Mouse (Mus musculus): ENCODE data around the gene Rhob. TPM values are rescaled to one million over a fixed set of nuclear protein-coding genes. Genes with fewer than 3 reads are reported as not detected.

Gene Rhob
- polyA plus RNA-seq (2014; fragmentation: Illumina TruSeq; extraction: RNeasy Lipid Tissue Mini Kit (QIAGEN cat#74804); ENCODE audit: low read depth, low replicate concordance): 246 TPM

GRCm38 (mm10) chr12:8499871-8500596 is at the start of gene Rhob:
Gene Rhob (minus strand): TSS chr12:8500009.

Other genes starting within 250 kb of the Rhob start
- gene Gdf7, start 198.1 kb downstream of the Rhob start, polyA plus RNA-seq (2014; fragmentation: Illumina TruSeq; extraction: RNeasy Lipid Tissue Mini Kit (QIAGEN cat#74804); ENCODE audit: low read depth, low replicate concordance): not detected
- gene Hs1bp3, start 186.6 kb downstream of the Rhob start, polyA plus RNA-seq (2014; fragmentation: Illumina TruSeq; extraction: RNeasy Lipid Tissue Mini Kit (QIAGEN cat#74804); ENCODE audit: low read depth, low replicate concordance): 2.9 TPM
- not detected for gene Slc7a15, start 99.1 kb upstream of the Rhob start, polyA plus RNA-seq (2014; fragmentation: Illumina TruSeq; extraction: RNeasy Lipid Tissue Mini Kit (QIAGEN cat#74804); ENCODE audit: low read depth, low replicate concordance)
- 237 TPM for gene Pum2, start 174.1 kb upstream of the Rhob start, polyA plus RNA-seq (2014; fragmentation: Illumina TruSeq; extraction: RNeasy Lipid Tissue Mini Kit (QIAGEN cat#74804); ENCODE audit: low read depth, low replicate concordance)